Mouse (Mus musculus): Measurements from ENCODE around the gene Zfp839. TPM values are rescaled to one million over a fixed set of nuclear protein-coding genes. Genes with fewer than 3 reads are reported as not detected.
A peak's percentile ranks its signal among the peaks of the same experiment; 100 is the strongest.

Gene Zfp839
- polyA plus RNA-seq, 2 experiments: 0.62 to 1.9 TPM

DNA sequence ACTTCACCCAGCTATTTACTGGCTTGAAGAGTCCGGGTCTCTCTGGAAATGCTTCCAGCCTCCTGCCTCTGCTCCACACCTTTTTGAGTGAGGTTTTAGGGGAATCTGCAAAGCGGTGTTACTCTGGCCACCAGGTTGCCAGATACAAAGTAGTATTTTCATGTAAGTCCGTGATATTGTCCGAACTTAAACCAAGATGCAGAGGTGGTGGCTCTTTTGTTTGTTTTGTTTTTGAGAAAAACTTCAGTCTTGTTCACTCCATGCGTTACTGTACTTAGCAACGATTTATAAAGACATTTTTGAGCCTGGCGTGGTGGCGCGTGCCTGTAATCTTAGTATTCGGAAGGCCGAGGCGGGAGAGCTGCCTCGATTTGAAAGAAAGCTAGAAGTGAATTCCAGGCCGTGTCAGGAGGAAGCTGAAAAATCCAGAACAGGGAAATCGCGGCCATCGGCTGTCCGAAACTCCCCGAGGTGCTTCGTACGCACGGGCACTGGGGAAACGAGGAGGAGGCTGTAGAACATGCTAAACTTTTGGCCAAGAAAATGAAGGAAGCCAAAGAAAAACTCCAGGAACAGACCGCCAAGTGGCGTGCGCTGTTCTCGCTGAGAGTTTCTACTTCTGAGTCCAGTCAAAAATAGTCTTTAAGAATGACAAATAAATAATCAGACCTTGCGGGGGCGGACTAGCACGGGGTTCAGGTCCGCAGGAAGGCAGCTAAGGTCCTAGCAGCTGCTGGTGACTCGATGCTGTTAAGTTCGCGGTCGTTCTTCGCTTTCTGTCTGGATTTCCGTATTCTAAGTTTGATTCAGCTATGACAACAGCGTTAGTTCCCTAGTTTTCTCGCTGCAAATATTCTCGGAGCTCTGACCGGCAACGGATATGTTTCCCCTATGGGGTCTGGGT is 5.6 kb upstream of the Zfp839 start:
- Histone ChIP-seq H3K27ac (peak overlapping the region; percentile 53), H3K9me3 (ENCODE audit: control insufficient read depth, low read length) (no peaks in the 10 kb centered on the region), H3K36me3 (replicated peaks; ENCODE audit: control insufficient read depth, insufficient read depth, low read depth) (no peaks in the 10 kb centered on the region), H3K27me3 (ENCODE audit: control insufficient read depth, insufficient read depth, low read length) (peaks cover 6% of the 10 kb centered on the region), H3K9ac (replicated peaks) (peak overlapping the region; percentile 75), H3K4me3 (ENCODE audit: insufficient read depth in 1 of 2, low read depth in 2 of 2, low read length in 2 of 2) (peak overlapping the region; percentile 62 to 68), H3K4me2 (ENCODE audit: low read depth) (peak overlapping the region; percentile 99), H3K4me1 (replicated peaks; ENCODE audit: control insufficient read depth in 2 of 2, insufficient read depth in 2 of 2, low read length in 1 of 2) (peaks cover 7 to 9% of the 10 kb centered on the region in 2 experiments)
- ATAC-seq (ENCODE audit: insufficient read depth): peak; percentile 59
- WGBS (ENCODE audit: insufficient replicate concordance): under 1% methylated on average over 42 of the region's 42 CpGs
- peak in 1 of 3 experiments; percentile 28 for DNase-seq (ENCODE audit: low read depth in 3 of 3, low spot score in 3 of 3)
- TF ChIP-seq CTCF (IDR thresholded peaks at IDR 0.05; ENCODE audit: low read depth): no peak
- TF ChIP-seq EP300 (IDR thresholded peaks at IDR 0.05; ENCODE audit: low read depth): no peak

DNA sequence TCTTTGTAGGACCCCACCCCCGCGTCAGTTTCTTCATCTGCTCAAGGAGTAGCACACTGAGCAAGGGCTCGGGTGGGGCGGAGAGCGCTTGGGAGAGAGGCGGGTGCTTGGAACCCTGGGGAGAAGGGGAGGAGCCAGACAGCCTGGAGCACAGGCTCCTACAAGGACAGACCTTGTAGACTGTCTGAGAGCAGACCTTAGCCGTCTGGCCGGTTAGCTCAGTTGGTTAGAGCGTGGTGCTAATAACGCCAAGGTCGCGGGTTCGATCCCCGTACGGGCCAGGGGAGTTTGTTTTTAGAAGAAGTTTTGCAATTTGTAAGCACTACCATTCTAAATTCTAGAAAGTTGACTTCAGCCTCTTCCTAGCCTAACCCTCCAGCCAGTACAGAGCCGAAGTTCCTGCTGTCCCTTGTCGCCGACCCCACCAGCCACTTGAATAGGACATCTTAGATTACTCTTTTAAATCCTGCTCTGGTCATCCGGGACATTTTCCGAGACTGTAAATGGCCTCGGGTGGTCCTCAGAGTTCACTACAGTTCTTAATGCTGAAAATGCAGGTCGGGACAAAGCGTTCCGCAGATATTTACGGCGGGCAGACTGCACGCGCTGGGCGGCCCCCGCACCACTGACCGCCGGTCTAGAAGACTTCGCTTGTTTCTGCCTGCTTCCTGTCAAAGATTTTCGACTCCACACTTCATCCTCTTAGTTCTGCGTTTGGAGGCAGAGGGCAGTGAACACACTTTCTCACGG is 4.7 kb upstream of the Zfp839 start:
- TF ChIP-seq EP300 (IDR thresholded peaks at IDR 0.05; ENCODE audit: low read depth) (peak; percentile 33; the same call in 1 of the 2 replicates), CTCF (IDR thresholded peaks at IDR 0.05; ENCODE audit: low read depth) (no peak)
- Histone ChIP-seq H3K27me3 (ENCODE audit: control insufficient read depth, insufficient read depth, low read length) (no peaks in the 10 kb centered on the region), H3K27ac (peak overlapping the region; percentile 59), H3K9ac (replicated peaks) (peak overlapping the region; percentile 75), H3K4me2 (ENCODE audit: low read depth) (peak overlapping the region; percentile 99), H3K4me3 (ENCODE audit: insufficient read depth in 1 of 2, low read depth in 2 of 2, low read length in 2 of 2) (peak overlapping the region; percentile 62 to 68), H3K36me3 (replicated peaks; ENCODE audit: control insufficient read depth, insufficient read depth, low read depth) (no peaks in the 10 kb centered on the region), H3K9me3 (ENCODE audit: control insufficient read depth, low read length) (no peaks in the 10 kb centered on the region), H3K4me1 (replicated peaks; ENCODE audit: control insufficient read depth in 2 of 2, insufficient read depth in 2 of 2, low read length in 1 of 2) (peaks cover 9% of the 10 kb centered on the region in 2 experiments)
- ATAC-seq (ENCODE audit: insufficient read depth) (peak; percentile 90), DNase-seq (ENCODE audit: low read depth in 3 of 3, low spot score in 3 of 3) (peak; percentile 92 to 94 (median 92))
- WGBS (ENCODE audit: insufficient replicate concordance): under 1% methylated on average over 36 of the region's 36 CpGs

DNA sequence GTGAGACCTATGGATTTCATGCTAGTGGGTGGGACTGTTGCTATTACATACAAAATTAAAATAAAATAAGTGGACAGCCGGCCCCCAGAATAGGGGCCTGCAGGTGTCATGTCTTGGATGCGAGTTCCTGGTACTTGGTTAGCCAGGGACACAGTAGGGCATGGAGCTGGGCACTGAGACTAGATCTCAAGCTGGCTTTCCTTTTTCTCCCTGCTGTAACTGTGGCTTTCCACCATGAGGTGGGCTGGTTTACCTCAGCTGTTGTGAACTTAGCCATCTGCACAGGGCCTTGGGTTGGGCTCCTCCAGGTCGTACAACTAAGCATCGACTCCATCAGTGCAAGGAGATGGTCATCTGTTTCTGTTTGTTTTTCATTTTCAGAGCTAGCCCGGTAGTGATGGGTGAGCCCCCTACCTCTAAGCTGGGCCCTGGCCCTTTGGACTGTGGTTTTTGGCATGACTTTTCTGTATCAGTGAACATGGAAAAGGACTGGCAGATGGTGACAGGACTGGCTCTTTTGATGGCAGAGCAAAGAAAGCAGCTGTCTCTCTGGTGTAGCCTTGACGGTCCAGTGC is 3.8 kb upstream of the Zfp839 start:
- H3K27me3 ChIP-seq (ENCODE audit: control insufficient read depth, insufficient read depth, low read length): no peaks in the 10 kb centered on the region
- TF ChIP-seq EP300 (IDR thresholded peaks at IDR 0.05; ENCODE audit: low read depth) (no peak), CTCF (IDR thresholded peaks at IDR 0.05; ENCODE audit: low read depth) (no peak)
- H3K4me1 ChIP-seq (replicated peaks; ENCODE audit: control insufficient read depth in 2 of 2, insufficient read depth in 2 of 2, low read length in 1 of 2): peaks cover 13 to 16% of the 10 kb centered on the region in 2 experiments
- H3K4me3 ChIP-seq (ENCODE audit: insufficient read depth in 1 of 2, low read depth in 2 of 2, low read length in 2 of 2): peak overlapping the region; percentile 62 to 68
- peak overlapping the region; percentile 99 for H3K4me2 ChIP-seq (ENCODE audit: low read depth)
- peak overlapping the region; percentile 71 for H3K9ac ChIP-seq (replicated peaks)
- H3K9me3 ChIP-seq (ENCODE audit: control insufficient read depth, low read length): no peaks in the 10 kb centered on the region
- H3K36me3 ChIP-seq (replicated peaks; ENCODE audit: control insufficient read depth, insufficient read depth, low read depth): no peaks in the 10 kb centered on the region
- no peak overlapping the region for H3K27ac ChIP-seq
- ATAC-seq (ENCODE audit: insufficient read depth): no peak
- DNase-seq (ENCODE audit: low read depth in 3 of 3, low spot score in 3 of 3): no peak
- 76% methylated on average over 6 of the region's 6 CpGs for WGBS (ENCODE audit: insufficient replicate concordance)

DNA sequence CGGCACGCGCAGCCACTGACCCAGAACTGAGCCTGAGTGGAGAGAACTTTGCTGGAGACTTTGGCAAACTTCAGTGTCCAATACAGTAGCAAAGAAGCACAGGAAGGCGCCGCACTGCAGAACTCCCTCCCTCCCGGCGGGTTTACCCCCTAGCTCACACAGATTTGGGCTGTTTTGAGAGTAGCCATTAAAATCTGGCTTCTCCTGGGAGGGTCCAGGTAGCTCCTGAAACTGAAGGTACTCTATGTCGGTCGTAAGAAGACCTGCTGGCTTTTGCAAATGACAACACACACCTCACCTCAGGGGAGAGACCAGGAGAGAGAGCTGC is 840 bp downstream of the Zfp839 start:
- 7% methylated on average over 9 of the region's 9 CpGs for WGBS (ENCODE audit: insufficient replicate concordance)
- Histone ChIP-seq H3K9ac (replicated peaks) (peak overlapping the region; percentile 83), H3K27ac (peak overlapping the region; percentile 3), H3K9me3 (ENCODE audit: control insufficient read depth, low read length) (no peaks in the 10 kb centered on the region), H3K4me1 (replicated peaks; ENCODE audit: control insufficient read depth in 2 of 2, insufficient read depth in 2 of 2, low read length in 1 of 2) (peaks cover 19 to 27% of the 10 kb centered on the region in 2 experiments), H3K27me3 (ENCODE audit: control insufficient read depth, insufficient read depth, low read length) (no peaks in the 10 kb centered on the region), H3K4me3 (ENCODE audit: insufficient read depth in 1 of 2, low read depth in 2 of 2, low read length in 2 of 2) (peak overlapping the region; percentile 81 to 89), H3K36me3 (replicated peaks; ENCODE audit: control insufficient read depth, insufficient read depth, low read depth) (no peaks in the 10 kb centered on the region), H3K4me2 (ENCODE audit: low read depth) (peak overlapping the region; percentile 65)
- DNase-seq (ENCODE audit: low read depth in 3 of 3, low spot score in 3 of 3) (no peak), ATAC-seq (ENCODE audit: insufficient read depth) (peak; percentile 16)
- no peak for TF ChIP-seq CTCF (IDR thresholded peaks at IDR 0.05; ENCODE audit: low read depth)
- no peak for TF ChIP-seq EP300 (IDR thresholded peaks at IDR 0.05; ENCODE audit: low read depth)

All from liver, embryonic 14.5 days (tissue).